9 mouse cellular contexts compared by ENCODE assay signal in the genomic region with DNA sequence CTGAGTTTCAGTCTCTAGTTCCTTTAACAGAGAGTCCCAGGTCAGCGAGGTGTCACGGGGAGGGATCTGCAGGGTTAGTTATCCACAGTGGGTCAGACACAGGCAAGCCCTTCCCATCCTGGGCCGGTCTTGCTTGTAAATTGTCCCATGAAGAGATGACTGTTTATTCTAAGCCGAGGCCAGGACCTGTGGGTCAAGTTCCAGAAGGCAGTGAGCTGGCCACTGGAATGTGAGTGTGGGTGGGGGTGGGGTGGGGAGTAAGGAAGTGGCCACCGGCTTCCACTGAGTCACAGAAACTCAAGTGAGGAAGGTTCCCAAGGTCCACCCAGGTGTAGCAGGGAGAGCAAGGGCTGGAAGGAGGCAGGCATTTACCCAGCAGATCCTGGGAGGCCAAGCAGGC.
DNase-seq lines count a peak whose midpoint lies in the region; ATAC-seq and TF ChIP-seq lines count a peak whose summit lies in the region.
"Had no signal": no experiment of that assay in that cellular context is flagged by ENCODE, and none has a peak within 500 bp of the region (broad histone marks: within the 10 kb centered on the region; RNA-seq: fewer than 3 reads in every experiment).

No protein-coding gene starts in this region.

- H3K9me3 ChIP-seq in liver, embryonic 15.5 days (replicated peaks) = no peaks in the 10 kb centered on the region
- no peaks in the 10 kb centered on the region for H3K9me3 ChIP-seq in neural tube, embryonic 15.5 days (replicated peaks)
- H3K9me3 ChIP-seq: heart, embryonic 13.5 days had no signal

- no peaks in the 10 kb centered on the region for H3K27me3 ChIP-seq in Patski
- no peaks in the 10 kb centered on the region for H3K27me3 ChIP-seq in liver, embryonic 15.5 days
- H3K27me3 ChIP-seq in neural tube, embryonic 15.5 days (replicated peaks) = no peaks in the 10 kb centered on the region

- H3K27ac ChIP-seq in liver, embryonic 15.5 days (replicated peaks) = peak overlapping the region; percentile 56
- H3K27ac ChIP-seq in neural tube, embryonic 15.5 days (replicated peaks) = no peak overlapping the region
- H3K27ac ChIP-seq: heart, embryonic 13.5 days had no signal

- CTCF ChIA-PET in Patski (lab: Charles Lee) = interaction anchor here (0.9 to 1.6 kb wide), 3 partner anchors 8 to 14 kb away, joined by 4 read pairs; no protein-coding TSS in a partner anchor

- H3K9ac ChIP-seq in liver, embryonic 15.5 days = no peak overlapping the region
- H3K9ac ChIP-seq in neural tube, embryonic 15.5 days (replicated peaks) = no peak overlapping the region
- H3K9ac ChIP-seq: heart, embryonic 13.5 days had no signal

- WGBS in liver, embryonic 15.5 days (ENCODE audit: insufficient replicate concordance) = 42% methylated on average over 5 of the region's 5 CpGs
- 59% methylated on average over 5 of the region's 5 CpGs for WGBS in neural tube, embryonic 15.5 days

- TF ChIP-seq CTCF in Patski (IDR thresholded peaks at IDR 0.05) = no peak

- H3K4me1 ChIP-seq in liver, embryonic 15.5 days (replicated peaks) = peaks cover 9% of the 10 kb centered on the region
- H3K4me1 ChIP-seq in neural tube, embryonic 15.5 days = no peaks in the 10 kb centered on the region

- POLR2A ChIA-PET in Patski (lab: Charles Lee) = interaction anchor here (0.5 kb wide), 1 partner anchor 73 kb away, joined by 4 read pairs; no protein-coding TSS in a partner anchor

- ATAC-seq in Patski = peak; percentile 51
- peak; percentile 51 for ATAC-seq in liver, embryonic 15.5 days (ENCODE audit: insufficient read depth)
- no peak for ATAC-seq in neural tube, embryonic 15.5 days (ENCODE audit: low FRiP score)

- no peaks in the 10 kb centered on the region for H3K36me3 ChIP-seq in liver, embryonic 15.5 days (replicated peaks)
- H3K36me3 ChIP-seq in neural tube, embryonic 15.5 days = no peaks in the 10 kb centered on the region
- H3K36me3 ChIP-seq: heart, embryonic 13.5 days had no signal

- H3K4me3 ChIP-seq in liver, embryonic 15.5 days (replicated peaks) = peak overlapping the region; percentile 13; the same call in 1 of the 2 replicates
- no peak overlapping the region for H3K4me3 ChIP-seq in neural tube, embryonic 15.5 days (replicated peaks)
- H3K4me3 ChIP-seq: heart, embryonic 13.5 days had no signal

- DNase-seq in A20 (ENCODE audit: low read depth, low spot score) = peak; percentile 24
- peak; percentile 27 for DNase-seq in Patski (ENCODE audit: low read depth, low spot score)
- peak; percentile 70 for DNase-seq in kidney, adult 9 months
- no peak for DNase-seq in cerebellum, adult 9-11 months
- no peak for DNase-seq in frontal cortex, adult 2 months (ENCODE audit: extremely low spot score in 1 of 2, low spot score in 1 of 2)
- DNase-seq: thymus, postnatal 36 days had no signal

- in situ Hi-C loops in Patski (cut with MboI; ENCODE audit: low pct_unique_long_range_greater_than_20kb) = loop anchor here (25.0 kb wide), 1 partner anchor 443 kb away; no protein-coding TSS in a partner anchor

- peak overlapping the region; percentile 19 for H3K4me2 ChIP-seq in liver, embryonic 15.5 days
- no peak overlapping the region for H3K4me2 ChIP-seq in neural tube, embryonic 15.5 days
- H3K4me2 ChIP-seq: heart, embryonic 13.5 days had no signal

Comparison
In these comparisons a context has a peak if more than half of its experiments do, and no peak if none do; other contexts are left out.
1. DNase-seq: peak in A20 (single experiment), Patski (single experiment) and kidney, adult 9 months (single experiment); none in cerebellum, adult 9-11 months (single experiment) and frontal cortex, adult 2 months (0 of 2).